ENCODE assay signal across 2 mouse cellular contexts in genomic region chr11:54400803-54401202, GRCm38 (mm10). TPM values are rescaled to one million over a fixed set of nuclear protein-coding genes. Genes with fewer than 3 reads are reported as not detected.
"Had no signal": no experiment of that assay in that cellular context is flagged by ENCODE, and none has a peak within 500 bp of the region (broad histone marks: within the 10 kb centered on the region; RNA-seq: fewer than 3 reads in every experiment).

No protein-coding gene starts in this region.

RNA-seq across cellular contexts. Expression of gene Meikin, which starts 30.4 kb away (rescaled TPM):
- total RNA-seq: midbrain, postnatal 0 days; monocyte, adult 5-6 weeks had no signal
